Mouse (Mus musculus) liver, embryonic 13.5 days (tissue): ENCODE data around the gene Plscr2. TPM values are rescaled to one million over a fixed set of nuclear protein-coding genes. Genes with fewer than 3 reads are reported as not detected.
"Not testable (repeated sequence)": the region's sequence is repeated elsewhere in the genome, so short reads cannot be mapped to it uniquely, and the experiment has no call there.

Experiments
- ATAC-seq: fragments of 200-750 bp; cut with Nextera tagmentation; 2 replicates; pipeline ENCODE4 v1.8.0; 2017; ENCODE audit warnings: low read depth, mild to moderate bottlenecking, moderate number of reproducible peaks, moderate library complexity
- DNase-seq: peaks from one replicate; pipeline ENCODE4 v3.0.0; 2022
- H3K27ac ChIP-seq: fragments of 300-500 bp; sonication (generic); 2 replicates; pipeline ENCODE4 v1.5.1; 2015; ENCODE audit warnings: moderate library complexity, mild to moderate bottlenecking, inconsistent platforms
- H3K27me3 ChIP-seq: fragments of 300-500 bp; sonication (generic); 2 replicates; pipeline ENCODE4 v1.6.1; 2015; ENCODE audit warnings: mild to moderate bottlenecking, inconsistent platforms
- H3K36me3 ChIP-seq: fragments of 300-500 bp; sonication (generic); 2 replicates; pipeline ENCODE4 v1.6.1; 2015; ENCODE audit warnings: mild to moderate bottlenecking, inconsistent platforms
- H3K4me1 ChIP-seq: fragments of 300-500 bp; sonication (generic); replicated peaks from 2 replicates; pipeline ENCODE4 v1.6.1; 2015; ENCODE audit warnings: inconsistent platforms
- H3K4me2 ChIP-seq: fragments of 300-500 bp; sonication (generic); 2 replicates; pipeline ENCODE4 v1.6.1; 2015; ENCODE audit warnings: inconsistent platforms, mild to moderate bottlenecking, moderate library complexity
- H3K4me3 ChIP-seq: fragments of 300-500 bp; sonication (generic); replicated peaks from 2 replicates; pipeline ENCODE4 v1.5.1; 2015; ENCODE audit warnings: mild to moderate bottlenecking, inconsistent platforms
- H3K9ac ChIP-seq: fragments of 300-500 bp; sonication (generic); 2 replicates; pipeline ENCODE4 v1.6.1; 2015; ENCODE audit warnings: mild to moderate bottlenecking, inconsistent platforms
- H3K9me3 ChIP-seq: fragments of 300-500 bp; sonication (generic); replicated peaks from 2 replicates; pipeline ENCODE4 v1.6.1; 2016; ENCODE audit warnings: inconsistent platforms
- WGBS: fragments of 180-500 bp; shearing (Covaris S2); methylation state at CpG from one replicate; pipeline ENCODE4 v1.1.7; 2015; ENCODE audit not compliant: insufficient replicate concordance; 5-methylcytosine and 5-hydroxymethylcytosine counted together
- polyA plus RNA-seq: library from polyadenylated mRNA; unstranded; fragments of >200 nt; fragmentation: Nextera tagmentation; extraction: Ambion mirVana; gene quantifications from 2 replicates; pipeline ENCODE4 v1.2.1, GENCODE M21; 2015

Plscr2 gene
- polyA plus RNA-seq, 1 experiment from 2014 or later, result 0.54 TPM

- H3K27me3 ChIP-seq, result no peaks in the 10 kb centered on the region
- WGBS, result 53% methylated on average over 1 of the region's 1 CpGs
- ATAC-seq, result no peak
- no peak within 1 kb of the TSS for H3K27ac ChIP-seq
- H3K4me3 ChIP-seq, result no peak within 1 kb of the TSS
- H3K4me1 ChIP-seq, result no peaks in the 10 kb centered on the region
- H3K9me3 ChIP-seq, result no peaks in the 10 kb centered on the region
- H3K36me3 ChIP-seq, result no peaks in the 10 kb centered on the region
- DNase-seq, result no peak
- no peak within 1 kb of the TSS for H3K4me2 ChIP-seq
- no peak within 1 kb of the TSS for H3K9ac ChIP-seq
These were observed 33.7 kb downstream of the Plscr2 start, which contains the start of gene 1700057G04Rik for GRCm38 (mm10) chr9:92309077-92309476. Gene 1700057G04Rik, plus strand, starts transcription at chr9:92309377.

- ATAC-seq, result no peak
- WGBS, result 74% methylated on average over 3 of the region's 3 CpGs
These were observed 41.4 kb downstream of the Plscr2 start for GRCm38 (mm10) chr9:92316791-92317190.

GRCm38 (mm10) chr9:92325936-92326335 lies 50.5 kb downstream of the Plscr2 start:
- not testable (repeated sequence) for H3K36me3 ChIP-seq, H3K27me3 ChIP-seq, ATAC-seq, H3K9ac ChIP-seq, H3K4me2 ChIP-seq, DNase-seq, H3K4me1 ChIP-seq, H3K9me3 ChIP-seq, H3K27ac ChIP-seq, H3K4me3 ChIP-seq
- 52% methylated on average over 9 of the region's 9 CpGs for WGBS

More at GRCm38 (mm10) chr9:92316791-92317190, 41.4 kb downstream of the Plscr2 start:
- Histone ChIP-seq H3K9me3 (no peaks in the 10 kb centered on the region), H3K4me1 (no peaks in the 10 kb centered on the region), H3K4me3 (no peak overlapping the region), H3K4me2 (no peak overlapping the region), H3K27me3 (no peaks in the 10 kb centered on the region), H3K9ac (no peak overlapping the region), H3K36me3 (no peaks in the 10 kb centered on the region), H3K27ac (no peak overlapping the region)
- no peak for DNase-seq

- WGBS, result 70% methylated on average over 4 of the region's 4 CpGs
- no peaks in the 10 kb centered on the region for H3K9me3 ChIP-seq
These were observed 51.4 kb downstream of the Plscr2 start for GRCm38 (mm10) chr9:92326813-92327212.

GRCm38 (mm10) chr9:92331383-92331782 lies 56.0 kb downstream of the Plscr2 start:
- 64% methylated on average over 4 of the region's 4 CpGs for WGBS
- Histone ChIP-seq H3K27me3 (no peaks in the 10 kb centered on the region), H3K9me3 (no peaks in the 10 kb centered on the region), H3K9ac (no peak overlapping the region), H3K4me2 (no peak overlapping the region), H3K36me3 (no peaks in the 10 kb centered on the region), H3K4me1 (no peaks in the 10 kb centered on the region), H3K27ac (no peak overlapping the region), H3K4me3 (no peak overlapping the region)
- ATAC-seq (no peak), DNase-seq (no peak)

More at GRCm38 (mm10) chr9:92326813-92327212, 51.4 kb downstream of the Plscr2 start:
- H3K9ac ChIP-seq, result no peak overlapping the region
- no peaks in the 10 kb centered on the region for H3K4me1 ChIP-seq
- DNase-seq, result no peak
- no peak overlapping the region for H3K4me3 ChIP-seq
- no peak overlapping the region for H3K27ac ChIP-seq
- no peak overlapping the region for H3K4me2 ChIP-seq
- no peak for ATAC-seq
- H3K36me3 ChIP-seq, result no peaks in the 10 kb centered on the region
- H3K27me3 ChIP-seq, result no peaks in the 10 kb centered on the region

GRCm38 (mm10) chr9:92334845-92335244 lies 59.4 kb downstream of the Plscr2 start:
- Histone ChIP-seq H3K4me1 (no peaks in the 10 kb centered on the region), H3K36me3 (no peaks in the 10 kb centered on the region), H3K4me3 (no peak overlapping the region), H3K4me2 (no peak overlapping the region), H3K9me3 (no peaks in the 10 kb centered on the region), H3K27ac (no peak overlapping the region), H3K27me3 (no peaks in the 10 kb centered on the region), H3K9ac (no peak overlapping the region)
- no peak for ATAC-seq
- no peak for DNase-seq
- WGBS, result 63% methylated on average over 10 of the region's 10 CpGs

- H3K9me3 ChIP-seq, result no peaks in the 10 kb centered on the region
- H3K4me2 ChIP-seq, result no peak overlapping the region
- 42% methylated on average over 6 of the region's 6 CpGs for WGBS
- DNase-seq (no peak), ATAC-seq (no peak)
- H3K36me3 ChIP-seq, result no peaks in the 10 kb centered on the region
- no peak overlapping the region for H3K9ac ChIP-seq
- H3K27ac ChIP-seq, result no peak overlapping the region
- no peak overlapping the region for H3K4me3 ChIP-seq
- no peaks in the 10 kb centered on the region for H3K4me1 ChIP-seq
- H3K27me3 ChIP-seq, result no peaks in the 10 kb centered on the region
These were observed 59.9 kb downstream of the Plscr2 start for GRCm38 (mm10) chr9:92335277-92335818.

- 70% methylated on average over 1 of the region's 1 CpGs for WGBS
- Histone ChIP-seq H3K27ac (no peak overlapping the region), H3K9ac (no peak overlapping the region), H3K4me3 (no peak overlapping the region), H3K36me3 (no peaks in the 10 kb centered on the region), H3K4me1 (no peaks in the 10 kb centered on the region), H3K4me2 (no peak overlapping the region), H3K27me3 (no peaks in the 10 kb centered on the region), H3K9me3 (no peaks in the 10 kb centered on the region)
- ATAC-seq, result no peak
- DNase-seq, result no peak
These were observed 61.7 kb downstream of the Plscr2 start for GRCm38 (mm10) chr9:92337063-92337462.

GRCm38 (mm10) chr9:92337661-92338060 lies 62.3 kb downstream of the Plscr2 start:
- DNase-seq (no peak), ATAC-seq (no peak)
- WGBS, result 54% methylated on average over 3 of the region's 3 CpGs
- H3K27me3 ChIP-seq, result no peaks in the 10 kb centered on the region
- H3K4me3 ChIP-seq, result no peak overlapping the region
- H3K27ac ChIP-seq, result no peak overlapping the region
- H3K4me2 ChIP-seq, result no peak overlapping the region
- H3K4me1 ChIP-seq, result no peaks in the 10 kb centered on the region
- no peak overlapping the region for H3K9ac ChIP-seq
- no peaks in the 10 kb centered on the region for H3K9me3 ChIP-seq
- no peaks in the 10 kb centered on the region for H3K36me3 ChIP-seq

GRCm38 (mm10) chr9:92338954-92339353 lies 63.6 kb downstream of the Plscr2 start:
- Histone ChIP-seq H3K9ac (no peak overlapping the region), H3K27me3 (no peaks in the 10 kb centered on the region), H3K4me1 (no peaks in the 10 kb centered on the region), H3K27ac (no peak overlapping the region), H3K36me3 (no peaks in the 10 kb centered on the region), H3K4me3 (no peak overlapping the region), H3K9me3 (no peaks in the 10 kb centered on the region), H3K4me2 (no peak overlapping the region)
- no peak for ATAC-seq
- 27% methylated on average over 1 of the region's 1 CpGs for WGBS
- no peak for DNase-seq
